Mouse (Mus musculus) liver, embryonic 14.5 days (tissue): Measurements from ENCODE around the gene Erbb3.

ENCODE experiments used
- CTCF ChIP-seq: IDR thresholded peaks from 2 replicates; pipeline ENCODE4 v1.5.1; 2016; ENCODE audit warnings: antibody characterized with exemption, low read depth, control low read depth
- EP300 ChIP-seq: IDR thresholded peaks from 2 replicates; pipeline ENCODE4 v1.6.1; 2016; ENCODE audit warnings: antibody characterized with exemption, low read depth

- TF ChIP-seq EP300, result no peak
- no peak for TF ChIP-seq CTCF
Measured at GRCm38 (mm10) chr10:128535206-128535605, 54.2 kb downstream of the Erbb3 start.
